Comparison of ENCODE assay signal across 26 mouse cellular contexts in the genomic region with DNA sequence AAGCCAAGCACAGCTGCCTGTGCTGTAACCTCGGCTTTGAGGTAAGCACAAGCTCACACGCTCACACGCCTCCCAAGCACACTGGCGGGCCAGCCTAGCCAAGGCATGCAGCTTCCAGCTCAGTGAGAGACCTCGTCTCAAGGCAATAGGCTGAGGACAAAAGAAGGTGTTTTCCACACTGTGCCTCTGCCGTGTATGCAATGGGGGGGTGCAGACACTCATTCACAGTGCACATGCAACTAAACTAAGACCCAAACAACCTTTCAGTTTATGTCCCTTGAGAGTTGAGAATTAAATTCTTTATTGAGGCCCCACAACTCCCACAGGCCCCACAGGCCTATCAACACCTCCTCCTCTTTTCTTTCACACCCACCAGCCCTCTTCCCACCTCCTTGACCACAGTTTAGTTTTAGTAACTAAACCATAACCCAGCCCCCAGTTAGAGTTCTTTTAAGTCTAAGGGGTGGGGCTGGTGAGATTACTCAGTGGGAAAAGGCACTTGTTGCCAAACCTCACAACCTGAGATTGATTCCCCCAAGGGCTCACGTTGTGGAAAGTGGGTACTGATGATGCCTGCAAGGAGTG. TPM values are rescaled to one million over a fixed set of nuclear protein-coding genes. Genes with fewer than 3 reads are reported as not detected.
DNase-seq lines count a peak whose midpoint lies in the region; ATAC-seq lines count a peak whose summit lies in the region.
"Had no signal": no experiment of that assay in that cellular context is flagged by ENCODE, and none has a peak within 500 bp of the region (broad histone marks: within the 10 kb centered on the region; RNA-seq: fewer than 3 reads in every experiment).

No protein-coding gene starts in this region.

- H3K4me1 ChIP-seq in limb, embryonic 12.5 days (replicated peaks) = 0 out of 2 replicates have a peak, but pooled peaks cover 6% of the 10 kb centered on the region
- H3K4me1 ChIP-seq in limb, embryonic 10.5 days = peaks cover 12% of the 10 kb centered on the region; the same call in 1 of the 2 replicates
- H3K4me1 ChIP-seq: embryonic facial prominence, embryonic 15.5 days; hindbrain, embryonic 15.5 days; megakaryocyte, embryonic 14.5 days; midbrain, embryonic 13.5 days; neural tube, embryonic 12.5 days had no signal

- ATAC-seq in limb, embryonic 12.5 days (ENCODE audit: insufficient number of reproducible peaks, insufficient read depth, low FRiP score, low TSS enrichment, low read depth) = peak; percentile 66
- ATAC-seq: forebrain, embryonic 14.5 days; intestine, embryonic 16.5 days; midbrain, embryonic 13.5 days had no signal

- H3K4me3 ChIP-seq in limb, embryonic 12.5 days (replicated peaks) = no peak overlapping the region
- no peak overlapping the region for H3K4me3 ChIP-seq in limb, embryonic 10.5 days
- H3K4me3 ChIP-seq: embryonic facial prominence, embryonic 15.5 days; gastrocnemius, adult 2 months; heart, embryonic 13.5 days; hindbrain, embryonic 15.5 days; megakaryocyte, embryonic 14.5 days; midbrain, embryonic 13.5 days; neural tube, embryonic 12.5 days had no signal

- intact Hi-C loops in gastrocnemius, postnatal 14 days (cut with DNase I; ENCODE audit: low total_unique reads) = no loop called here

- H3K9me3 ChIP-seq in limb, embryonic 12.5 days = no peaks in the 10 kb centered on the region
- H3K9me3 ChIP-seq in limb, embryonic 10.5 days (replicated peaks) = no peaks in the 10 kb centered on the region
- H3K9me3 ChIP-seq: embryonic facial prominence, embryonic 15.5 days; heart, embryonic 13.5 days; hindbrain, embryonic 15.5 days; megakaryocyte, embryonic 14.5 days; midbrain, embryonic 13.5 days; neural tube, embryonic 12.5 days had no signal

- no peaks in the 10 kb centered on the region for H3K27me3 ChIP-seq in limb, embryonic 12.5 days
- no peaks in the 10 kb centered on the region for H3K27me3 ChIP-seq in limb, embryonic 10.5 days (ENCODE audit: low read depth, poor library complexity, severe bottlenecking)
- H3K27me3 ChIP-seq: embryonic facial prominence, embryonic 15.5 days; heart, embryonic 13.5 days; hindbrain, embryonic 15.5 days; midbrain, embryonic 13.5 days; neural tube, embryonic 12.5 days had no signal

- no peaks in the 10 kb centered on the region for H3K36me3 ChIP-seq in limb, embryonic 12.5 days
- H3K36me3 ChIP-seq in limb, embryonic 10.5 days = no peaks in the 10 kb centered on the region
- H3K36me3 ChIP-seq: embryonic facial prominence, embryonic 15.5 days; heart, embryonic 13.5 days; hindbrain, embryonic 15.5 days; midbrain, embryonic 13.5 days; neural tube, embryonic 12.5 days had no signal

- H3K27ac ChIP-seq in limb, embryonic 12.5 days = no peak overlapping the region
- no peak overlapping the region for H3K27ac ChIP-seq in limb, embryonic 10.5 days
- H3K27ac ChIP-seq: embryonic facial prominence, embryonic 15.5 days; heart, embryonic 13.5 days; hindbrain, embryonic 15.5 days; midbrain, embryonic 13.5 days; neural tube, embryonic 12.5 days; stomach, postnatal 0 days had no signal

- 44% methylated on average over 7 of the region's 7 CpGs for WGBS in limb, embryonic 12.5 days
- WGBS in limb, embryonic 10.5 days = 53% methylated on average over 7 of the region's 7 CpGs

- H3K4me2 ChIP-seq in limb, embryonic 12.5 days = no peak overlapping the region
- H3K4me2 ChIP-seq: embryonic facial prominence, embryonic 15.5 days; heart, embryonic 13.5 days; hindbrain, embryonic 15.5 days; liver, embryonic 11.5 days; midbrain, embryonic 13.5 days; neural tube, embryonic 12.5 days had no signal

- no peak overlapping the region for H3K9ac ChIP-seq in limb, embryonic 12.5 days (replicated peaks)
- H3K9ac ChIP-seq: embryonic facial prominence, embryonic 15.5 days; heart, embryonic 13.5 days; hindbrain, embryonic 15.5 days; midbrain, embryonic 13.5 days; neural tube, embryonic 12.5 days had no signal

- DNase-seq in heart, adult 11 months = peak; percentile 82
- no peak for DNase-seq in heart, adult 18-20 months
- no peak for DNase-seq in limb, embryonic 10.5 days (ENCODE audit: low spot score)
- DNase-seq in ZHBTc4 (ENCODE audit: low read depth, low spot score) = peak; percentile 52
- DNase-seq in natural killer cell, adult 2 months (ENCODE audit: low spot score in 2 of 2) = peak; percentile 65 to 86
- DNase-seq in urinary bladder, postnatal 14 days (ENCODE audit: low spot score) = no peak
- no peak for DNase-seq in gastrocnemius, postnatal 14 days
- DNase-seq: adrenal gland, adult 8-10 months; cerebellum, adult 9-10 months; gastrocnemius, adult 2 months; heart, postnatal 36 days; kidney, postnatal 10 days; lung, adult 18-20 months; right cerebral cortex, postnatal 14 days; thymus, adult 2 months had no signal

RNA-seq across cellular contexts. Expression of a gene that starts 8.9 kb away (rescaled TPM):
- 10 to 100 TPM; 47.2 to 52.9 TPM for total RNA-seq in heart, adult 18-20 months (2021)
- polyA plus RNA-seq in limb, embryonic 12.5 days (2016; fragmentation: Nextera tagmentation; extraction: Ambion mirVana) = 25.0 and 26.2 TPM in 2 replicates
- 21.0 and 26.9 TPM in 2 replicates for polyA plus RNA-seq in limb, embryonic 10.5 days (2016; fragmentation: Nextera tagmentation; extraction: Ambion mirVana)
- 10 to 100 TPM; 49.5 to 52.7 TPM for total RNA-seq in gastrocnemius, postnatal 14 days (2021)

Comparison
In these comparisons a context has a peak if more than half of its experiments do, and no peak if none do; other contexts are left out.
1. DNase-seq: peak in heart, adult 11 months (single experiment), ZHBTc4 (single experiment) and natural killer cell, adult 2 months (2 of 2); none in heart, adult 18-20 months (0 of 2), limb, embryonic 10.5 days (single experiment), urinary bladder, postnatal 14 days (single experiment) and gastrocnemius, postnatal 14 days (single experiment).